Mouse (Mus musculus) heart, embryonic 15.5 days (tissue): ENCODE measurements at regions not wholly inside any gene's neighbourhood (a gene's known extent, or its start where the extent isn't known, plus 50 kb on each side); places are given as distances from the start of the nearest gene placed in this dataset.

ENCODE experiments used
- ATAC-seq: fragments of 200-750 bp; cut with Nextera tagmentation; replicated peaks from 2 replicates; pipeline ENCODE4 v1.8.0; 2017; ENCODE audit warnings: low read depth, moderate TSS enrichment; ENCODE audit not compliant: insufficient number of reproducible peaks, insufficient read depth, low FRiP score
- H3K27ac ChIP-seq: fragments of 300-500 bp; sonication (generic); 2 replicates; pipeline ENCODE4 v1.5.1; 2015; ENCODE audit warnings: mild to moderate bottlenecking, inconsistent platforms
- H3K27me3 ChIP-seq: fragments of 300-500 bp; sonication (generic); 2 replicates; pipeline ENCODE4 v1.6.1; 2015; ENCODE audit warnings: inconsistent platforms
- H3K36me3 ChIP-seq: fragments of 300-500 bp; sonication (generic); 2 replicates; pipeline ENCODE4 v1.6.1; 2015; ENCODE audit warnings: mild to moderate bottlenecking, inconsistent platforms
- H3K4me1 ChIP-seq: fragments of 300-500 bp; sonication (generic); replicated peaks from 2 replicates; pipeline ENCODE4 v1.6.1; 2015; ENCODE audit warnings: inconsistent platforms
- H3K4me2 ChIP-seq: fragments of 300-500 bp; sonication (generic); 2 replicates; pipeline ENCODE4 v1.6.1; 2015; ENCODE audit warnings: inconsistent platforms, mild to moderate bottlenecking, moderate library complexity
- H3K4me3 ChIP-seq: fragments of 300-500 bp; sonication (generic); 2 replicates; pipeline ENCODE4 v1.5.1; 2015; ENCODE audit warnings: mild to moderate bottlenecking, inconsistent platforms
- H3K9ac ChIP-seq: fragments of 300-500 bp; sonication (generic); 2 replicates; pipeline ENCODE4 v1.6.1; 2015; ENCODE audit warnings: mild to moderate bottlenecking, inconsistent platforms
- H3K9me3 ChIP-seq: fragments of 300-500 bp; sonication (generic); replicated peaks from 2 replicates; pipeline ENCODE4 v1.6.1; 2016; ENCODE audit warnings: inconsistent platforms
- WGBS: fragments of 180-500 bp; shearing (Covaris S2); methylation state at CpG from one replicate; pipeline ENCODE4 v1.1.7; 2015; ENCODE audit warnings: mixed read lengths; 5-methylcytosine and 5-hydroxymethylcytosine counted together

- H3K4me2 ChIP-seq, result no peak overlapping the region
- no peaks in the 10 kb centered on the region for H3K27me3 ChIP-seq
- no peak for ATAC-seq
- no peaks in the 10 kb centered on the region for H3K4me1 ChIP-seq
- no peaks in the 10 kb centered on the region for H3K36me3 ChIP-seq
- H3K9me3 ChIP-seq, result no peaks in the 10 kb centered on the region
- no peak overlapping the region for H3K27ac ChIP-seq
- H3K4me3 ChIP-seq, result no peak overlapping the region
- H3K9ac ChIP-seq, result no peak overlapping the region
- WGBS, result 93% methylated on average over 15 of the region's 15 CpGs
Observed at GRCm38 (mm10) chr15:96217896-96218295, 69.4 kb upstream of the Arid2 start.

GRCm38 (mm10) chr15:96219746-96220145 is 67.6 kb upstream of the Arid2 start:
- Histone ChIP-seq H3K4me3 (no peak overlapping the region), H3K36me3 (no peaks in the 10 kb centered on the region), H3K4me2 (no peak overlapping the region), H3K9me3 (no peaks in the 10 kb centered on the region), H3K27me3 (no peaks in the 10 kb centered on the region), H3K4me1 (no peaks in the 10 kb centered on the region), H3K27ac (no peak overlapping the region), H3K9ac (no peak overlapping the region)
- ATAC-seq, result no peak
- WGBS, result 61% methylated on average over 7 of the region's 7 CpGs

- Histone ChIP-seq H3K36me3 (no peaks in the 10 kb centered on the region), H3K9me3 (no peaks in the 10 kb centered on the region), H3K4me3 (no peak overlapping the region), H3K9ac (no peak overlapping the region), H3K27ac (no peak overlapping the region), H3K27me3 (no peaks in the 10 kb centered on the region), H3K4me2 (no peak overlapping the region), H3K4me1 (no peaks in the 10 kb centered on the region)
- WGBS, result 76% methylated on average over 3 of the region's 3 CpGs
- no peak for ATAC-seq
Observed at GRCm38 (mm10) chr15:96231969-96232368, 55.3 kb upstream of the Arid2 start.

- Histone ChIP-seq H3K36me3 (no peaks in the 10 kb centered on the region), H3K4me3 (no peak overlapping the region), H3K27me3 (no peaks in the 10 kb centered on the region), H3K9me3 (no peaks in the 10 kb centered on the region), H3K9ac (no peak overlapping the region), H3K4me1 (no peaks in the 10 kb centered on the region), H3K4me2 (no peak overlapping the region), H3K27ac (no peak overlapping the region)
- no peak for ATAC-seq
Observed at GRCm38 (mm10) chr15:96233113-96233512, 54.2 kb upstream of the Arid2 start.

- Histone ChIP-seq H3K27me3 (no peaks in the 10 kb centered on the region), H3K4me3 (no peak overlapping the region), H3K4me1 (no peaks in the 10 kb centered on the region), H3K4me2 (no peak overlapping the region), H3K9me3 (no peaks in the 10 kb centered on the region), H3K36me3 (no peaks in the 10 kb centered on the region), H3K27ac (no peak overlapping the region), H3K9ac (no peak overlapping the region)
- ATAC-seq, result no peak
- WGBS, result 61% methylated on average over 8 of the region's 8 CpGs
Observed at GRCm38 (mm10) chr15:96234783-96235182, 52.5 kb upstream of the Arid2 start.
